Mouse (Mus musculus) brain, embryonic 14.5 days (tissue): ENCODE data around the gene Sik3. TPM values are rescaled to one million over a fixed set of nuclear protein-coding genes. Genes with fewer than 3 reads are reported as not detected.

Source experiments
- DNase-seq: peaks from one replicate; pipeline ENCODE4 v3.0.0-alpha.2; 2011; ENCODE audit warnings: low read depth
- CTCF ChIP-seq: fragments of 200-500 bp; IDR thresholded peaks from 2 replicates; pipeline ENCODE4 v1.5.1; 2012; ENCODE audit warnings: inconsistent platforms, mild to moderate bottlenecking, moderate library complexity, borderline replicate concordance; ENCODE audit not compliant: insufficient read depth, insufficient read length; ENCODE audit errors: extremely low read depth
- POLR2A ChIP-seq: fragments of 200-500 bp; IDR thresholded peaks from 2 replicates; pipeline ENCODE4 v1.6.1; 2012; ENCODE audit warnings: mild to moderate bottlenecking, inconsistent platforms, borderline replicate concordance; ENCODE audit not compliant: poor library complexity, insufficient read depth, insufficient read length, severe bottlenecking; ENCODE audit errors: extremely low read depth
- polyA plus RNA-seq: library from polyadenylated mRNA; depleted of rRNA; stranded (reverse); fragments of >200 nt; gene quantifications from 2 replicates; pipeline ENCODE4 v1.2.3, GENCODE M21; 2012

Gene Sik3
- polyA plus RNA-seq, 1 experiment: 24.5 TPM

GRCm38 (mm10) chr9:46188956-46189355 lies 176.3 kb downstream of the Sik3 start:
- TF ChIP-seq POLR2A: no peak
- no peak for TF ChIP-seq CTCF
- DNase-seq: peak; percentile 69

- TF ChIP-seq POLR2A (no peak), CTCF (no peak)
- peak; percentile 45 for DNase-seq
Observed at GRCm38 (mm10) chr9:46189381-46189780, 176.8 kb downstream of the Sik3 start.

- no peak for DNase-seq
- no peak for TF ChIP-seq POLR2A
- no peak for TF ChIP-seq CTCF
Observed at GRCm38 (mm10) chr9:46191234-46191633, 178.6 kb downstream of the Sik3 start.

GRCm38 (mm10) chr9:46191644-46192043 lies 179.0 kb downstream of the Sik3 start:
- DNase-seq: peak; percentile 87
- peak; percentile 41; the same call in 1 of the 2 replicates for TF ChIP-seq CTCF
- no peak for TF ChIP-seq POLR2A

- TF ChIP-seq CTCF (no peak), POLR2A (no peak)
- DNase-seq: no peak
Observed at GRCm38 (mm10) chr9:46192642-46193041, 180.0 kb downstream of the Sik3 start.

GRCm38 (mm10) chr9:46194809-46195208 lies 182.2 kb downstream of the Sik3 start:
- DNase-seq: no peak
- TF ChIP-seq POLR2A: no peak
- TF ChIP-seq CTCF: no peak

GRCm38 (mm10) chr9:46196699-46197169 lies 184.1 kb downstream of the Sik3 start:
- TF ChIP-seq CTCF (no peak), POLR2A (no peak)
- no peak for DNase-seq

- TF ChIP-seq CTCF (no peak), POLR2A (no peak)
- no peak for DNase-seq
Observed at GRCm38 (mm10) chr9:46198461-46198860, 185.8 kb downstream of the Sik3 start.

- TF ChIP-seq POLR2A: no peak
- no peak for TF ChIP-seq CTCF
Observed at GRCm38 (mm10) chr9:46198936-46199335, 186.3 kb downstream of the Sik3 start.

GRCm38 (mm10) chr9:46199609-46200008 lies 187.0 kb downstream of the Sik3 start:
- DNase-seq: no peak
- TF ChIP-seq POLR2A (no peak), CTCF (no peak)

More at GRCm38 (mm10) chr9:46198936-46199335, 186.3 kb downstream of the Sik3 start:
- no peak for DNase-seq

- TF ChIP-seq CTCF (no peak), POLR2A (no peak)
- no peak for DNase-seq
Observed at GRCm38 (mm10) chr9:46206834-46207500, 194.3 kb downstream of the Sik3 start.

- no peak for DNase-seq
- TF ChIP-seq POLR2A: no peak
Observed at GRCm38 (mm10) chr9:46207501-46207869, 194.9 kb downstream of the Sik3 start.

GRCm38 (mm10) chr9:46208401-46208974 lies 195.9 kb downstream of the Sik3 start:
- TF ChIP-seq POLR2A (no peak), CTCF (no peak)
- no peak for DNase-seq
